Mouse (Mus musculus): Measurements from ENCODE around the gene Dph5. TPM values are rescaled to one million over a fixed set of nuclear protein-coding genes. Genes with fewer than 3 reads are reported as not detected.
"Not testable (repeated sequence)": the region's sequence is repeated elsewhere in the genome, so short reads cannot be mapped to it uniquely, and the experiment has no call there.

The Dph5 gene
- polyA plus RNA-seq, 1 experiment from 2014 or later, result 29.4 TPM

GRCm38 (mm10) chr3:115902301-115902956 lies 14.8 kb downstream of the Dph5 start:
- Histone ChIP-seq H3K36me3 (peaks cover 10% of the 10 kb centered on the region), H3K27me3 (no peaks in the 10 kb centered on the region), H3K4me2 (replicated peaks) (no peak overlapping the region), H3K9ac (replicated peaks) (no peak overlapping the region), H3K9me3 (no peaks in the 10 kb centered on the region), H3K4me1 (no peaks in the 10 kb centered on the region), H3K4me3 (no peak overlapping the region), H3K27ac (replicated peaks) (no peak overlapping the region)
- ATAC-seq (replicated peaks), result no peak
- WGBS, result 93% methylated on average over 9 of the region's 9 CpGs

DNA sequence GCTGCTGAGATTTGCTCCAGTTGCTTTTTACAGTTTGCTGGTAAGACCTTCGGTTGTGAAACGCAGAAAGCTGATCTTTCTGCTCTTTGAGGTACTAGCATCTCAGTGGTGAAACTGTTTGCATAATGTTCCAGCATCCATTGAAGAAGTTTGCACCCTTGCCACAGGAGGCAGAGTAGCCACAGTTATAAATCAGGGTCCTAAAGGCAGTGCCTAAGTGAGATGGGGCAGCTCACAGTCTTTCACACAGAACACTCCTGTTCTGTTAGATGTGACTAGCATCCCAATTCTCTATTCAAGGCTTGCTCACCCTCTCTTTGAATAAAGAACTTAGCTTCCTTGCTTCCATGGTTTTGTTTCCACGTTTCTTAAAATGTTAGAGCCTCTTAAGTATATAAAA lies 17.4 kb downstream of the Dph5 start:
- no peaks in the 10 kb centered on the region for H3K27me3 ChIP-seq
- no peak overlapping the region for H3K9ac ChIP-seq (replicated peaks)
- no peak overlapping the region for H3K4me3 ChIP-seq
- 76% methylated on average over 3 of the region's 3 CpGs for WGBS
- no peak overlapping the region for H3K4me2 ChIP-seq (replicated peaks)
- no peak for ATAC-seq (replicated peaks)
- H3K27ac ChIP-seq (replicated peaks), result no peak overlapping the region
- H3K36me3 ChIP-seq, result peaks cover 10% of the 10 kb centered on the region
- no peaks in the 10 kb centered on the region for H3K9me3 ChIP-seq
- no peaks in the 10 kb centered on the region for H3K4me1 ChIP-seq

DNA sequence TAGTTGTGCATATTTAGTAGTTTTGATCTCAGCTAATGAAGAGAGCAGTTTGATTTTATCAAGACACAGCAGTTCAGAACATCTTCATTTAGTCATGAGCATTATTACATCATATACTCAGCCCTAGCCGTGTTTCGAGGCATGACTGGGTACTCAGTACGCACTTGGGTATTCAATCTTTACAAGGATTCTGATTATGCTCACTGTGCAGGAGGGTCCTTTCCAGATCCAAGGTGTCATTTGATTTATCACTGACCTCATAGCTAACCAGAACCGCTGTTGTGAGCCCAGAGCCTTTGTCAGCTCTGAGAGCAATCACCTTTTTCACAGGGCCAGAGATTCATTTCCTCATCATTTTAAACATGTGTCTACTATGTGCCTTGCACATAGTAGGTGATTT lies 17.9 kb downstream of the Dph5 start:
- WGBS, result 95% methylated on average over 4 of the region's 4 CpGs

DNA sequence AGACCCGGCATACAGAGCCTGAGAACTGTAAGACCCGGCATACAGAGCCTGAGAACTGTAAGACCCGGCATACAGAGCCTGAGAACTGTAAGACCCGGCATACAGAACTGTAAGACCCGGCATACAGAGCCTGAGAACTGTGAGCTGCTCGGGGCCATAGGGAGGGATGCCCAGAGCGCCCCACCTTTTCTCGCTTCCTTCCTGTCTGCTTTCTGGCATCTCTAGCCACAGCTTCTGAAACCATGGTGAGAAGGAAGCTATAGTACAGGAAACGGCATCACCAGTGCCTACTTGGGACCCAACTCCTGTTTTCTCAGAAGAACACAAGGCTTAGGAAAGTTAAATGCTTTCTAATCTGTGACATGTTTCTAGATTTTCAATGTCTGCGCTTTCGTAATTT lies 19.8 kb downstream of the Dph5 start:
- H3K27ac ChIP-seq (replicated peaks); ATAC-seq (replicated peaks); H3K36me3 ChIP-seq; H3K9ac ChIP-seq (replicated peaks); H3K4me3 ChIP-seq; H3K9me3 ChIP-seq; H3K27me3 ChIP-seq; H3K4me2 ChIP-seq (replicated peaks); H3K4me1 ChIP-seq: not testable (repeated sequence)
- 95% methylated on average over 10 of the region's 11 CpGs for WGBS

More for the DNA sequence above, 17.9 kb downstream of the Dph5 start:
- Histone ChIP-seq H3K9me3 (no peaks in the 10 kb centered on the region), H3K27ac (replicated peaks) (no peak overlapping the region), H3K27me3 (no peaks in the 10 kb centered on the region), H3K4me2 (replicated peaks) (no peak overlapping the region), H3K4me3 (no peak overlapping the region), H3K4me1 (no peaks in the 10 kb centered on the region), H3K36me3 (peaks cover 10% of the 10 kb centered on the region), H3K9ac (replicated peaks) (no peak overlapping the region)
- no peak for ATAC-seq (replicated peaks)

GRCm38 (mm10) chr3:115924401-115925190 lies 37.0 kb downstream of the Dph5 start:
- Histone ChIP-seq H3K9me3 (no peaks in the 10 kb centered on the region), H3K27ac (replicated peaks) (no peak overlapping the region), H3K27me3 (no peaks in the 10 kb centered on the region), H3K4me3 (no peak overlapping the region), H3K9ac (replicated peaks) (no peak overlapping the region), H3K4me2 (replicated peaks) (no peak overlapping the region), H3K36me3 (peaks cover 9% of the 10 kb centered on the region; the same call in 1 of the 2 replicates), H3K4me1 (no peaks in the 10 kb centered on the region)
- ATAC-seq (replicated peaks), result no peak
- WGBS, result 95% methylated on average over 4 of the region's 4 CpGs

DNA sequence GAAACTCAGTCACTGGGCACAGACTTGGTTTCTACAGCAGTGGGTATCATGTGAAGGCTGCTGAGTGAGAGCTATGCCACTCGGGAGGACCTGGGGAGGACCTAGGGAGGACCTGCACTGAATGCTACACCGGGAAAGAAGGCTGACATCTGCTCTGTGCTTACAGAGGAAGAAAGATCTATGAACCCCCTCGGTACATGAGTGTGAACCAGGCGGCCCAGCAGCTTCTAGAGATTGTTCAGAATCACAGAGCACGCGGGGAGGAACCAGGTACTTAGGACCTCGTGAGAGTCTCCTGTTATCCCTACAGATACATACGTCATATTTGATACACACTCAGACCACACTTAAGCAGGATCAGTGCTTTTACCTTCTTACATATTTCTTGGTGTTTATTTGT lies 38.9 kb downstream of the Dph5 start:
- H3K9ac ChIP-seq (replicated peaks), result no peak overlapping the region
- no peak overlapping the region for H3K4me3 ChIP-seq
- H3K4me1 ChIP-seq, result no peaks in the 10 kb centered on the region
- no peak overlapping the region for H3K27ac ChIP-seq (replicated peaks)
- no peak for ATAC-seq (replicated peaks)
- no peak overlapping the region for H3K4me2 ChIP-seq (replicated peaks)
- 94% methylated on average over 8 of the region's 8 CpGs for WGBS
- peaks cover 9% of the 10 kb centered on the region; the same call in 1 of the 2 replicates for H3K36me3 ChIP-seq
- H3K9me3 ChIP-seq, result no peaks in the 10 kb centered on the region
- no peaks in the 10 kb centered on the region for H3K27me3 ChIP-seq

DNA sequence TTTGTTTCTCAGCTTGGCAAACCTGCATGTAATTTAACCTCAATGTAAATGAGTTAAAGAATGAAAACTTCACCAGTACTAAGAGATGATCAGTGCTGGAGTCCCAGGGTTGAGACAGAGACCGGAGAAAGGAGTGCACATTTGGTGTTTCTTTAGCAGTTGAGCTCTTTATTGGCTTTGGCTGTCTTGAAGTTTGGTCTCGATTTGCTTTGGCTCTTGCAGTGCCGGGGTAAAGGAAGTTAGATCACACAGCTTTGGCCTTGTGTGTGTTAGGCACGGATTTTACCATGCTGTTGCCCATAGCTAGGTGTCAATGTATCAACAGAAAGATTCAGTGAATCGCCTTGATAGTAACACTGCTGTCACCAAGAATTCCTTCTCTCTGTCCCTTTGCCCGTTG lies 44.1 kb downstream of the Dph5 start:
- WGBS, result 89% methylated on average over 6 of the region's 6 CpGs
- Histone ChIP-seq H3K9me3 (no peaks in the 10 kb centered on the region), H3K9ac (replicated peaks) (no peak overlapping the region), H3K4me2 (replicated peaks) (no peak overlapping the region), H3K4me3 (no peak overlapping the region), H3K36me3 (peaks cover 2% of the 10 kb centered on the region; the same call in 1 of the 2 replicates), H3K27me3 (no peaks in the 10 kb centered on the region), H3K27ac (replicated peaks) (no peak overlapping the region), H3K4me1 (no peaks in the 10 kb centered on the region)
- no peak for ATAC-seq (replicated peaks)

- Histone ChIP-seq H3K4me1 (no peaks in the 10 kb centered on the region), H3K9ac (replicated peaks) (no peak overlapping the region), H3K27ac (replicated peaks) (no peak overlapping the region), H3K9me3 (no peaks in the 10 kb centered on the region), H3K27me3 (no peaks in the 10 kb centered on the region), H3K4me2 (replicated peaks) (no peak overlapping the region), H3K4me3 (no peak overlapping the region), H3K36me3 (0 out of 2 replicates have a peak, but pooled peaks cover 6% of the 10 kb centered on the region)
- no peak for ATAC-seq (replicated peaks)
- WGBS, result 91% methylated on average over 18 of the region's 18 CpGs
Observed at GRCm38 (mm10) chr3:115933293-115934186, 45.9 kb downstream of the Dph5 start.

- Histone ChIP-seq H3K9ac (replicated peaks) (no peak overlapping the region), H3K4me1 (no peaks in the 10 kb centered on the region), H3K36me3 (peaks cover 14% of the 10 kb centered on the region), H3K9me3 (no peaks in the 10 kb centered on the region), H3K4me3 (no peak overlapping the region), H3K27me3 (no peaks in the 10 kb centered on the region), H3K4me2 (replicated peaks) (no peak overlapping the region), H3K27ac (replicated peaks) (no peak overlapping the region)
- WGBS, result 60% methylated on average over 4 of the region's 4 CpGs
- ATAC-seq (replicated peaks), result no peak
Observed at GRCm38 (mm10) chr3:115936734-115937599, 49.3 kb downstream of the Dph5 start.

DNA sequence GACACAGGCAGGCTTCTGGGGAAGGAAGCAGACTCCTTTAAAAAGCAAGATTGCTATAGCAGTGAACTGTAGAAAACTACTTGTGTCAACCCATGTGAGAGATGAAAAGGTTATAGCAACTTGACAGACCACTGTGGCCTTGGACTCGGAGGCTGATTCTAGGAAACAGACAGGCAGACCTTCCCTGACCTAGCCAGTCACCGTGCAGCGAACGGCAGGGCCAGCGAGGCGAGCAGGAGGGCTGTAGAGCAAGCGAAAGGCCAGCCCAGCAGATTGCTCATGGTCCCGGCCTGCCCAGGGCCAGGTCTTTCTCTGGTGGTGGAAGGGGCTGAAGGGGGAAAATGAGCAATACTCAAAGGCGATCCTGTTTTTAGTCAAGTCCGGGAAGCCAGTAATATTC lies 50.2 kb downstream of the Dph5 start:
- 88% methylated on average over 10 of the region's 10 CpGs for WGBS
- peaks cover 18% of the 10 kb centered on the region for H3K36me3 ChIP-seq
- H3K9ac ChIP-seq (replicated peaks), result no peak overlapping the region
- H3K4me3 ChIP-seq, result no peak overlapping the region
- no peaks in the 10 kb centered on the region for H3K9me3 ChIP-seq
- H3K27ac ChIP-seq (replicated peaks), result no peak overlapping the region
- no peak overlapping the region for H3K4me2 ChIP-seq (replicated peaks)
- no peaks in the 10 kb centered on the region for H3K27me3 ChIP-seq
- ATAC-seq (replicated peaks), result no peak
- H3K4me1 ChIP-seq, result no peaks in the 10 kb centered on the region

DNA sequence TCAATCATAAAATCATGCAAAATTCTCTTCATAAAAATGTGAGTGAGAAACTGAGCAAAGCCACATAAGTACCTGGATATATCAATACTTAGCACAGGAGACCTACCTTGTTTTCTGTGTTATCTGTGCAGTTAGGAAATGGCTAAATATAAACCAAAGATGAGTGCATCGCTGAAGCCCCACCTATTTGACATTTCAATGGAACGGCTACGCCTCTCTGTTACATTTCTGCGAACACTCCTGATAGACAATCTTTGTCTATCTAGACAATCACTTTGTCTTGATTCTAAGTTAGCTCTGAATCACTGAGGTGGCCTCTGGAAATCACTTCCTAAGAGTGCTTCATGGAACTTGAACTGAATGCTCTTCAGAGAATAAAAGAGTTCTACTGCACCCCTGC lies 52.9 kb downstream of the Dph5 start:
- Histone ChIP-seq H3K4me3 (no peak overlapping the region), H3K4me1 (no peaks in the 10 kb centered on the region), H3K36me3 (peaks cover 21% of the 10 kb centered on the region), H3K9ac (replicated peaks) (no peak overlapping the region), H3K9me3 (no peaks in the 10 kb centered on the region), H3K4me2 (replicated peaks) (no peak overlapping the region), H3K27ac (replicated peaks) (no peak overlapping the region), H3K27me3 (no peaks in the 10 kb centered on the region)
- 94% methylated on average over 4 of the region's 4 CpGs for WGBS
- ATAC-seq (replicated peaks), result no peak
